Mouse (Mus musculus) urinary bladder, postnatal 0 days (tissue): ENCODE measurements around the gene Rpl9. TPM values are rescaled to one million over a fixed set of nuclear protein-coding genes. Genes with fewer than 3 reads are reported as not detected.

Experiments
- polyA plus RNA-seq: library from polyadenylated mRNA; unstranded; fragments of >200 nt; fragmentation: Nextera tagmentation; extraction: Ambion mirVana; gene quantifications from 2 replicates; pipeline ENCODE4 v1.2.1, GENCODE M21; 2015

Rpl9 gene
- polyA plus RNA-seq = 793 and 894 TPM in 2 replicates

GRCm38 (mm10) chr5:65390648-65391644, at the start of gene Rpl9, which contains the start of gene Lias:
Gene Rpl9 (minus strand): TSS chr5:65391444.
Gene Lias (plus strand): TSS chr5:65391497.

GRCm38 (mm10) chr5:65435806-65436561, 44.7 kb upstream of the Rpl9 start, which contains the start of gene Ugdh:
Gene Ugdh (minus strand): TSS chr5:65435949.

GRCm38 (mm10) chr5:65348168-65348567, 43.1 kb downstream of the Rpl9 start, which contains the start of gene Klb:
Gene Klb (plus strand): TSS chr5:65348314.

Other genes starting within 250 kb of the Rpl9 start
- gene Wdr19, start 191.7 kb downstream of the Rpl9 start, polyA plus RNA-seq = 3.1 and 3.6 TPM in 2 replicates
- 32.7 and 45.0 TPM in 2 replicates for gene Rfc1, start 55.8 kb downstream of the Rpl9 start, polyA plus RNA-seq
- gene Klb, start 43.1 kb downstream of the Rpl9 start, polyA plus RNA-seq = not detected in 2 replicates
- gene Lias, start 53 bp upstream of the Rpl9 start, polyA plus RNA-seq = 40.3 and 44.2 TPM in 2 replicates
- 102 and 121 TPM in 2 replicates for gene Ugdh, start 44.5 kb upstream of the Rpl9 start, polyA plus RNA-seq
- gene Gm43552, start 101.4 kb upstream of the Rpl9 start, polyA plus RNA-seq = not detected in 2 replicates
- 286 and 310 TPM in 2 replicates for gene Smim14, start 145.7 kb upstream of the Rpl9 start, polyA plus RNA-seq
- 102 and 110 TPM in 2 replicates for gene Ube2k, start 145.8 kb upstream of the Rpl9 start, polyA plus RNA-seq